Mouse (Mus musculus) monocyte, adult 2 months (primary cell): Measurements from ENCODE around the gene Wnt9b.

Experiments
- DNase-seq, 2 experiments: peaks; one replicate each; pipeline ENCODE4 v3.0.0; 2022; ENCODE audit warnings: low spot score in 2 of 2, low read depth in 1 of 2

Wnt9b gene

GRCm38 (mm10) chr11:103732306-103732705, 17.3 kb downstream of the Wnt9b start:
- DNase-seq: no peak

- DNase-seq: no peak
Measured at GRCm38 (mm10) chr11:103731594-103731993, 18.0 kb downstream of the Wnt9b start.

GRCm38 (mm10) chr11:103729282-103729985, 20.2 kb downstream of the Wnt9b start:
- no peak for DNase-seq

- no peak for DNase-seq
Measured at GRCm38 (mm10) chr11:103724331-103724771, 25.3 kb downstream of the Wnt9b start.

GRCm38 (mm10) chr11:103722040-103722481, 27.6 kb downstream of the Wnt9b start:
- DNase-seq: no peak

- no peak for DNase-seq
Measured at GRCm38 (mm10) chr11:103721468-103722039, 28.1 kb downstream of the Wnt9b start.

GRCm38 (mm10) chr11:103719436-103719835, 30.2 kb downstream of the Wnt9b start:
- DNase-seq: no peak

GRCm38 (mm10) chr11:103716971-103717370, 32.6 kb downstream of the Wnt9b start:
- DNase-seq: no peak

- DNase-seq: no peak
Measured at GRCm38 (mm10) chr11:103714074-103714473, 35.5 kb downstream of the Wnt9b start.

- DNase-seq: no peak
Measured at GRCm38 (mm10) chr11:103711851-103712587, 37.6 kb downstream of the Wnt9b start.

GRCm38 (mm10) chr11:103709982-103710381, 39.6 kb downstream of the Wnt9b start:
- no peak for DNase-seq

- DNase-seq: no peak
Measured at GRCm38 (mm10) chr11:103707005-103707404, 42.6 kb downstream of the Wnt9b start.

- DNase-seq: no peak
Measured at GRCm38 (mm10) chr11:103698226-103698625, 51.4 kb downstream of the Wnt9b start.

- peak; percentile 79 to 90 for DNase-seq
Measured at GRCm38 (mm10) chr11:103697565-103698176, 52.0 kb downstream of the Wnt9b start, which contains the start of gene Gosr2. TSS of gene Gosr2 (minus strand) at chr11:103697898.

- peak in 1 of 2 experiments; percentile 18 for DNase-seq
Measured at GRCm38 (mm10) chr11:103696851-103697564, 52.6 kb downstream of the Wnt9b start.

- DNase-seq: no peak
Measured at GRCm38 (mm10) chr11:103693241-103693640, 56.4 kb downstream of the Wnt9b start.

- no peak for DNase-seq
Measured at GRCm38 (mm10) chr11:103691036-103691435, 58.6 kb downstream of the Wnt9b start.

- DNase-seq: no peak
Measured at GRCm38 (mm10) chr11:103688980-103689378, 60.6 kb downstream of the Wnt9b start.

GRCm38 (mm10) chr11:103688271-103688979, 61.2 kb downstream of the Wnt9b start:
- DNase-seq: no peak

GRCm38 (mm10) chr11:103686706-103687105, 62.9 kb downstream of the Wnt9b start:
- no peak for DNase-seq
